ENCODE assay signal across 9 mouse cellular contexts in genomic region chr19:59458743-59459135, GRCm38 (mm10). TPM values are rescaled to one million over a fixed set of nuclear protein-coding genes. Genes with fewer than 3 reads are reported as not detected.
DNase-seq lines count a peak whose midpoint lies in the region; ATAC-seq and TF ChIP-seq lines count a peak whose summit lies in the region.
"Had no signal": no experiment of that assay in that cellular context is flagged by ENCODE, and none has a peak within 500 bp of the region (broad histone marks: within the 10 kb centered on the region; RNA-seq: fewer than 3 reads in every experiment).

No protein-coding gene starts in this region.

- no peak for DNase-seq in heart, postnatal 10 days
- DNase-seq in thymus, postnatal 10 days (ENCODE audit: low spot score in 2 of 2): no peak
- no peak for DNase-seq in thymus, postnatal 4 days

- peaks cover 23% of the 10 kb centered on the region for H3K4me1 ChIP-seq in heart, embryonic 15.5 days (replicated peaks)
- H3K4me1 ChIP-seq in cortical plate, adult 2 months (ENCODE audit: control insufficient read depth, insufficient read depth, low read length): no peaks in the 10 kb centered on the region
- H3K4me1 ChIP-seq in hindbrain, embryonic 13.5 days (replicated peaks): peaks cover 19% of the 10 kb centered on the region
- H3K4me1 ChIP-seq in midbrain, embryonic 12.5 days: peaks cover 41% of the 10 kb centered on the region

- peaks cover 98% of the 10 kb centered on the region for H3K27me3 ChIP-seq in heart, embryonic 15.5 days
- peaks cover 95% of the 10 kb centered on the region for H3K27me3 ChIP-seq in hindbrain, embryonic 13.5 days
- H3K27me3 ChIP-seq in midbrain, embryonic 12.5 days: peaks cover 97% of the 10 kb centered on the region
- H3K27me3 ChIP-seq: CH12.LX had no signal

- peak overlapping the region; percentile 37 for H3K4me3 ChIP-seq in heart, embryonic 15.5 days
- H3K4me3 ChIP-seq in cortical plate, adult 2 months (ENCODE audit: insufficient read depth, low read length): peak overlapping the region; percentile 64
- H3K4me3 ChIP-seq in hindbrain, embryonic 13.5 days: peak overlapping the region; percentile 28
- H3K4me3 ChIP-seq in midbrain, embryonic 12.5 days: peak overlapping the region; percentile 54

- 2% methylated on average over 15 of the region's 15 CpGs for WGBS in heart, embryonic 15.5 days
- WGBS in hindbrain, embryonic 13.5 days: under 1% methylated on average over 15 of the region's 15 CpGs
- 0% methylated on average over 15 of the region's 15 CpGs for WGBS in midbrain, embryonic 12.5 days

- ATAC-seq in heart, embryonic 15.5 days (replicated peaks; ENCODE audit: insufficient number of reproducible peaks, insufficient read depth, low FRiP score, low read depth): no peak
- no peak for ATAC-seq in hindbrain, embryonic 13.5 days (ENCODE audit: low FRiP score)
- ATAC-seq in midbrain, embryonic 12.5 days (ENCODE audit: low FRiP score, low read depth): no peak
- ATAC-seq in erythroblast, adult 5-6 weeks (replicated peaks; ENCODE audit: low FRiP score, poor library complexity, severe bottlenecking): no peak

- no peak overlapping the region for H3K9ac ChIP-seq in heart, embryonic 15.5 days
- no peak overlapping the region for H3K9ac ChIP-seq in hindbrain, embryonic 13.5 days
- H3K9ac ChIP-seq in midbrain, embryonic 12.5 days (replicated peaks): peak overlapping the region; percentile 68

- no peak for TF ChIP-seq POLR2A in cortical plate, adult 2 months (IDR thresholded peaks at IDR 0.05; ENCODE audit: extremely low read depth, insufficient read depth, low read length)

- no peak overlapping the region for H3K27ac ChIP-seq in heart, embryonic 15.5 days
- no peak overlapping the region for H3K27ac ChIP-seq in cortical plate, adult 2 months (ENCODE audit: insufficient read depth, low read length)
- no peak overlapping the region for H3K27ac ChIP-seq in hindbrain, embryonic 13.5 days
- peak overlapping the region; percentile 89 for H3K27ac ChIP-seq in midbrain, embryonic 12.5 days (replicated peaks)

- TF ChIP-seq CTCF in cortical plate, adult 2 months (IDR thresholded peaks at IDR 0.05; ENCODE audit: extremely low read depth, insufficient read depth, low read length): no peak

- H3K9me3 ChIP-seq in heart, embryonic 15.5 days (replicated peaks): no peaks in the 10 kb centered on the region
- no peaks in the 10 kb centered on the region for H3K9me3 ChIP-seq in hindbrain, embryonic 13.5 days
- no peaks in the 10 kb centered on the region for H3K9me3 ChIP-seq in midbrain, embryonic 12.5 days

- H3K36me3 ChIP-seq in heart, embryonic 15.5 days: no peaks in the 10 kb centered on the region
- no peaks in the 10 kb centered on the region for H3K36me3 ChIP-seq in hindbrain, embryonic 13.5 days
- no peaks in the 10 kb centered on the region for H3K36me3 ChIP-seq in midbrain, embryonic 12.5 days

- H3K4me2 ChIP-seq in heart, embryonic 15.5 days: peak overlapping the region; percentile 59
- H3K4me2 ChIP-seq in hindbrain, embryonic 13.5 days: peak overlapping the region; percentile 46
- peak overlapping the region; percentile 59 for H3K4me2 ChIP-seq in midbrain, embryonic 12.5 days (replicated peaks)

- intact Hi-C loops in heart, postnatal 10 days (cut with DNase I): loop anchor here (10.0 kb wide), 2 partner anchors 486 to 766 kb away; partner anchors contain the start of genes Fam204a and Rab11fip2

RNA-seq across cellular contexts. Expression of gene Emx2, which starts 0.6 kb away (rescaled TPM):
- polyA plus RNA-seq in heart, embryonic 15.5 days (2015; fragmentation: Nextera tagmentation; extraction: Ambion mirVana): not detected in 2 replicates
- total RNA-seq in heart, postnatal 10 days (2021): not detected
- polyA plus RNA-seq in cortical plate, adult 2 months (2012; rRNA removed): 11.9 and 12.4 TPM in 2 replicates
- polyA plus RNA-seq in hindbrain, embryonic 13.5 days (2015; fragmentation: Nextera tagmentation; extraction: Ambion mirVana): 0.74 and 1.1 TPM in 2 replicates
- polyA plus RNA-seq in midbrain, embryonic 12.5 days (2016; fragmentation: Nextera tagmentation; extraction: Ambion mirVana): 17.9 and 23.7 TPM in 2 replicates
- not detected in 2 replicates for total RNA-seq in erythroblast, adult 5-6 weeks (2015; ENCODE audit: low replicate concordance)
- 0.77 TPM in 1 of 2 replicates, not detected in the other for total RNA-seq in erythroblast, adult 5-6 weeks (2017; ENCODE audit: low replicate concordance)
- total RNA-seq: CH12.LX had no signal
